Mouse (Mus musculus): Measurements from ENCODE around the gene Acoxl.
A peak's percentile ranks its signal among the peaks of the same experiment; 100 is the strongest.

The Acoxl gene

GRCm38 (mm10) chr2:127891056-127891455 is 52.4 kb downstream of the Acoxl start:
- no peak for DNase-seq (ENCODE audit: inconsistent age in 2 of 2, low spot score in 1 of 2)

- peak; percentile 44 to 47 for DNase-seq (ENCODE audit: inconsistent age in 2 of 2, low spot score in 1 of 2)
These were observed 56.2 kb downstream of the Acoxl start for GRCm38 (mm10) chr2:127894890-127895289.

- peak in 1 of 2 experiments; percentile 25 for DNase-seq (ENCODE audit: inconsistent age in 2 of 2, low spot score in 1 of 2)
These were observed 59.0 kb downstream of the Acoxl start for GRCm38 (mm10) chr2:127897718-127898117.

GRCm38 (mm10) chr2:127904918-127905317 is 66.2 kb downstream of the Acoxl start:
- DNase-seq (ENCODE audit: inconsistent age in 2 of 2, low spot score in 1 of 2) = no peak

GRCm38 (mm10) chr2:127906973-127907678 is 68.5 kb downstream of the Acoxl start:
- DNase-seq (ENCODE audit: inconsistent age in 2 of 2, low spot score in 1 of 2) = no peak

- DNase-seq (ENCODE audit: inconsistent age in 2 of 2, low spot score in 1 of 2) = no peak
These were observed 69.0 kb downstream of the Acoxl start for GRCm38 (mm10) chr2:127907679-127908042.

- DNase-seq (ENCODE audit: inconsistent age in 2 of 2, low spot score in 1 of 2) = no peak
These were observed 70.2 kb downstream of the Acoxl start for GRCm38 (mm10) chr2:127908881-127909280.

GRCm38 (mm10) chr2:127909790-127910189 is 71.1 kb downstream of the Acoxl start:
- DNase-seq (ENCODE audit: inconsistent age in 2 of 2, low spot score in 1 of 2) = no peak

- no peak for DNase-seq (ENCODE audit: inconsistent age in 2 of 2, low spot score in 1 of 2)
These were observed 72.9 kb downstream of the Acoxl start for GRCm38 (mm10) chr2:127911579-127911978.

GRCm38 (mm10) chr2:127914047-127914446 is 75.4 kb downstream of the Acoxl start:
- DNase-seq (ENCODE audit: inconsistent age in 2 of 2, low spot score in 1 of 2) = no peak

GRCm38 (mm10) chr2:127916804-127917410 is 78.2 kb downstream of the Acoxl start:
- DNase-seq (ENCODE audit: inconsistent age in 2 of 2, low spot score in 1 of 2) = peak in 1 of 2 experiments; percentile 43

GRCm38 (mm10) chr2:127919740-127920139 is 81.1 kb downstream of the Acoxl start:
- no peak for DNase-seq (ENCODE audit: inconsistent age in 2 of 2, low spot score in 1 of 2)

GRCm38 (mm10) chr2:127922036-127922901 is 83.6 kb downstream of the Acoxl start:
- DNase-seq (ENCODE audit: inconsistent age in 2 of 2, low spot score in 1 of 2) = no peak

GRCm38 (mm10) chr2:127923077-127923680 is 84.5 kb downstream of the Acoxl start:
- DNase-seq (ENCODE audit: inconsistent age in 2 of 2, low spot score in 1 of 2) = no peak

- no peak for DNase-seq (ENCODE audit: inconsistent age in 2 of 2, low spot score in 1 of 2)
These were observed 88.1 kb downstream of the Acoxl start for GRCm38 (mm10) chr2:127926679-127927324.

GRCm38 (mm10) chr2:127927452-127928273 is 89.0 kb downstream of the Acoxl start:
- DNase-seq (ENCODE audit: inconsistent age in 2 of 2, low spot score in 1 of 2) = peak in 1 of 2 experiments; percentile 45

- no peak for DNase-seq (ENCODE audit: inconsistent age in 2 of 2, low spot score in 1 of 2)
These were observed 89.6 kb downstream of the Acoxl start for GRCm38 (mm10) chr2:127928279-127928678.

GRCm38 (mm10) chr2:127928871-127929270 is 90.2 kb downstream of the Acoxl start:
- DNase-seq (ENCODE audit: inconsistent age in 2 of 2, low spot score in 1 of 2) = no peak

GRCm38 (mm10) chr2:127929939-127930715 is 91.5 kb downstream of the Acoxl start:
- DNase-seq (ENCODE audit: inconsistent age in 2 of 2, low spot score in 1 of 2) = peak in 1 of 2 experiments; percentile 48

Data from adrenal gland, adult (tissue).